Mouse (Mus musculus): ENCODE results near the gene R3hdm1. TPM values are rescaled to one million over a fixed set of nuclear protein-coding genes. Genes with fewer than 3 reads are reported as not detected.
A peak's percentile ranks its signal among the peaks of the same experiment; 100 is the strongest.

Gene R3hdm1
- polyA plus RNA-seq, 1 experiment from 2014 or later = 110 TPM

- Histone ChIP-seq H3K4me3 (ENCODE audit: low read depth, low read length) (no peak overlapping the region), H3K36me3 (ENCODE audit: control insufficient read depth, insufficient read depth, low read length) (no peaks in the 10 kb centered on the region), H3K27ac (ENCODE audit: low read depth, low read length) (no peak overlapping the region), H3K4me2 (ENCODE audit: low read depth, low read length, severe bottlenecking) (no peak overlapping the region), H3K4me1 (replicated peaks; ENCODE audit: control insufficient read depth, insufficient read depth, low read length) (no peaks in the 10 kb centered on the region), H3K9ac (ENCODE audit: low read length) (no peak overlapping the region), H3K27me3 (ENCODE audit: control insufficient read depth, insufficient read depth, low read length) (no peaks in the 10 kb centered on the region), H3K9me3 (ENCODE audit: control insufficient read depth, low read length) (no peaks in the 10 kb centered on the region)
- DNase-seq (ENCODE audit: low spot score) (no peak), ATAC-seq (replicated peaks; ENCODE audit: low FRiP score) (no peak)
- 95% methylated on average over 8 of the region's 8 CpGs for WGBS
Observed at GRCm38 (mm10) chr1:128284157-128284690, 181.1 kb downstream of the R3hdm1 start.

- no peak for ATAC-seq (replicated peaks; ENCODE audit: low FRiP score)
- no peaks in the 10 kb centered on the region for H3K9me3 ChIP-seq (ENCODE audit: control insufficient read depth, low read length)
- H3K4me3 ChIP-seq (ENCODE audit: low read depth, low read length) = no peak overlapping the region
- DNase-seq (ENCODE audit: low spot score) = no peak
- H3K36me3 ChIP-seq (ENCODE audit: control insufficient read depth, insufficient read depth, low read length) = no peaks in the 10 kb centered on the region
- 90% methylated on average over 9 of the region's 9 CpGs for WGBS
- no peak overlapping the region for H3K27ac ChIP-seq (ENCODE audit: low read depth, low read length)
- no peaks in the 10 kb centered on the region for H3K4me1 ChIP-seq (replicated peaks; ENCODE audit: control insufficient read depth, insufficient read depth, low read length)
- H3K27me3 ChIP-seq (ENCODE audit: control insufficient read depth, insufficient read depth, low read length) = no peaks in the 10 kb centered on the region
- H3K4me2 ChIP-seq (ENCODE audit: low read depth, low read length, severe bottlenecking) = no peak overlapping the region
- H3K9ac ChIP-seq (ENCODE audit: low read length) = no peak overlapping the region
Observed at GRCm38 (mm10) chr1:128285136-128285535, 182.0 kb downstream of the R3hdm1 start.

MicroRNAs encoded within 50 kb of the gene (microRNA counts, 519-probe panel; counts per million panel counts)
- 4,086 counts per million, percentile 31 among the panel's probes with 10 or more counts for microRNA mmu-miR-128

Small RNAs within 50 kb of the gene (microRNA-seq; reads per million reads assigned to microRNA genes)
- 215 reads per million, percentile 45 among the genes with 10 or more reads in this experiment for gene Mir128-1 (ENCODE audit: insufficient number of aligned reads)

Other genes with a start within 250 kb of the R3hdm1 start
- not detected in 2 replicates for gene Map3k19, start 248.3 kb upstream of the R3hdm1 start, polyA plus RNA-seq (2014; fragmentation: Nextera tagmentation; extraction: Ambion mirVana)
- 15.4 and 17.7 TPM in 2 replicates for gene Rab3gap1, start 234.5 kb upstream of the R3hdm1 start, polyA plus RNA-seq (2014; fragmentation: Nextera tagmentation; extraction: Ambion mirVana)
- 17.7 and 18.7 TPM in 2 replicates for gene Zranb3, start 254 bp upstream of the R3hdm1 start, polyA plus RNA-seq (2014; fragmentation: Nextera tagmentation; extraction: Ambion mirVana)
- 59.8 and 72.6 TPM in 2 replicates for gene Ubxn4, start 140.7 kb downstream of the R3hdm1 start, polyA plus RNA-seq (2014; fragmentation: Nextera tagmentation; extraction: Ambion mirVana)
- gene Lct, start 225.0 kb downstream of the R3hdm1 start, polyA plus RNA-seq (2014; fragmentation: Nextera tagmentation; extraction: Ambion mirVana) = 0.16 and 0.21 TPM in 2 replicates